ENCODE assay signal across 9 mouse cellular contexts in the genomic region with DNA sequence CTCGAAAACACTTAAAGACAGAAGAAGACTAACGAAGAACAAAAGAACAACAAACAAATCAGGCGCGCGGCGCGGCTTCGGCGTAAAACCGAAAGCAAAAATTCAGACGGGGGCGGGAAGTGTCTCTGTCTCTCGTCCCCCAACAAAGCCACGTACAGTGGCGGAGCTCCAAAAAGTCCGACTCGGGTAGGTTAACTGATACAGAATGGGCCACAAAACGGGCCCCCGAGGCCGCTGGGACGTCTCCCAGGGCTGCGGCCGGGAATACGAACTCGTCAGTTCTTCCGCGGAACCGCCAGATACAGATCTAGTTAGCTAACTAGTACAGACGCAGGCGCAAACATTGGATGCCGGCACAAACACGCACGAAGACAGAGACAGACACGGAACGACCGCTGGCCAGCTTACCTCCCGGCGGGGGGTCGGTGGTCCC. TPM values are rescaled to one million over a fixed set of nuclear protein-coding genes. Genes with fewer than 3 reads are reported as not detected.
DNase-seq lines count a peak whose midpoint lies in the region; ATAC-seq lines count a peak whose summit lies in the region.
"Not testable (repeated sequence)": the region's sequence is repeated elsewhere in the genome, so short reads cannot be mapped to it uniquely, and the experiment has no call there.
"Had no signal": no experiment of that assay in that cellular context is flagged by ENCODE, and none has a peak within 500 bp of the region (broad histone marks: within the 10 kb centered on the region; RNA-seq: fewer than 3 reads in every experiment).

No protein-coding gene starts in this region.

- WGBS in forebrain, embryonic 11.5 days = 39% methylated on average over 20 of the region's 39 CpGs
- WGBS in hindbrain, embryonic 16.5 days = 36% methylated on average over 20 of the region's 39 CpGs
- WGBS in liver, embryonic 12.5 days (ENCODE audit: insufficient replicate concordance) = 30% methylated on average over 27 of the region's 39 CpGs
- WGBS in midbrain, embryonic 15.5 days = 30% methylated on average over 34 of the region's 39 CpGs
- 19% methylated on average over 21 of the region's 39 CpGs for WGBS in stomach, embryonic 14.5 days

- not testable (repeated sequence) for H3K9ac ChIP-seq in forebrain, embryonic 11.5 days (ENCODE audit: low read length); hindbrain, embryonic 16.5 days (ENCODE audit: low read depth, low read length); liver, embryonic 12.5 days; midbrain, embryonic 15.5 days; stomach, embryonic 14.5 days (replicated peaks; ENCODE audit: low read depth, low read length)

- H3K4me2 ChIP-seq in forebrain, embryonic 11.5 days (ENCODE audit: low read depth, low read length, severe bottlenecking) = peak overlapping the region; percentile 34; the same call in 1 of the 2 replicates
- H3K4me2 ChIP-seq in hindbrain, embryonic 16.5 days (ENCODE audit: low read length) = peak overlapping the region; percentile 28; the same call in 1 of the 2 replicates
- H3K4me2 ChIP-seq in liver, embryonic 12.5 days = peak overlapping the region; percentile 52
- H3K4me2 ChIP-seq in midbrain, embryonic 15.5 days = peak overlapping the region; percentile 32; the same call in 1 of the 2 replicates
- not testable (repeated sequence) for H3K4me2 ChIP-seq in stomach, embryonic 14.5 days (replicated peaks; ENCODE audit: low read depth, low read length)

- H3K4me1 ChIP-seq in forebrain, embryonic 11.5 days (replicated peaks; ENCODE audit: control insufficient read depth, insufficient read depth, low read length); hindbrain, embryonic 16.5 days (ENCODE audit: control insufficient read depth, insufficient read depth, low read depth, low read length); liver, embryonic 12.5 days; midbrain, embryonic 15.5 days; stomach, embryonic 14.5 days (ENCODE audit: control insufficient read depth, insufficient read depth, low read length): not testable (repeated sequence)

- DNase-seq in adrenal gland, adult 8-10 months = peak; percentile 46
- DNase-seq in forebrain, embryonic 11.5 days (ENCODE audit: low spot score) = not testable (repeated sequence)
- peak; percentile 62 for DNase-seq in heart, adult 8-10 months (ENCODE audit: low spot score)
- peak; percentile 61 to 74 for DNase-seq in layer of hippocampus, adult 8-10 months (ENCODE audit: low spot score in 2 of 2)

- not testable (repeated sequence) for ATAC-seq in forebrain, embryonic 11.5 days (replicated peaks; ENCODE audit: low FRiP score); hindbrain, embryonic 16.5 days; liver, embryonic 12.5 days; midbrain, embryonic 15.5 days (replicated peaks); stomach, embryonic 14.5 days (ENCODE audit: insufficient number of reproducible peaks, insufficient read depth, low FRiP score, low read depth)

- H3K4me3 ChIP-seq in forebrain, embryonic 11.5 days (ENCODE audit: low read depth, low read length) = peak overlapping the region; percentile 17; the same call in 1 of the 2 replicates
- peak overlapping the region; percentile 28 for H3K4me3 ChIP-seq in hindbrain, embryonic 16.5 days (ENCODE audit: low read length)
- peak overlapping the region; percentile 53 for H3K4me3 ChIP-seq in liver, embryonic 12.5 days
- peak overlapping the region; percentile 23 for H3K4me3 ChIP-seq in midbrain, embryonic 15.5 days
- peak overlapping the region; percentile 23; the same call in 1 of the 2 replicates for H3K4me3 ChIP-seq in stomach, embryonic 14.5 days (ENCODE audit: low read depth, low read length)

- H3K27me3 ChIP-seq in forebrain, embryonic 11.5 days (ENCODE audit: control insufficient read depth, insufficient read depth, low read length); hindbrain, embryonic 16.5 days (replicated peaks; ENCODE audit: control insufficient read depth, insufficient read depth, low read length); midbrain, embryonic 15.5 days (replicated peaks); stomach, embryonic 14.5 days (ENCODE audit: control insufficient read depth, insufficient read depth, low read length): not testable (repeated sequence)
- H3K27me3 ChIP-seq in liver, embryonic 12.5 days (replicated peaks) = peaks cover 21% of the 10 kb centered on the region; the same call in 1 of the 2 replicates

- H3K27ac ChIP-seq in forebrain, embryonic 11.5 days (ENCODE audit: low read depth, low read length); hindbrain, embryonic 16.5 days (ENCODE audit: low read depth, low read length); liver, embryonic 12.5 days; midbrain, embryonic 15.5 days; stomach, embryonic 14.5 days (ENCODE audit: low read length): not testable (repeated sequence)

- H3K9me3 ChIP-seq in forebrain, embryonic 11.5 days (ENCODE audit: control insufficient read depth, low read length); hindbrain, embryonic 16.5 days (ENCODE audit: control insufficient read depth, low read length); liver, embryonic 12.5 days (replicated peaks); midbrain, embryonic 15.5 days; stomach, embryonic 14.5 days (ENCODE audit: control insufficient read depth, low read depth, low read length): not testable (repeated sequence)

- not testable (repeated sequence) for H3K36me3 ChIP-seq in forebrain, embryonic 11.5 days (ENCODE audit: control insufficient read depth, insufficient read depth, low read length); hindbrain, embryonic 16.5 days (ENCODE audit: control insufficient read depth, insufficient read depth, low read length); liver, embryonic 12.5 days; midbrain, embryonic 15.5 days (replicated peaks); stomach, embryonic 14.5 days (ENCODE audit: control insufficient read depth, insufficient read depth, low read length)

RNA-seq across cellular contexts. Expression of a gene that starts 31.4 kb away (rescaled TPM):
- total RNA-seq in adrenal gland, adult 8-10 months (2022) = 100 to 1,000 TPM; 102 to 124 (median 117) TPM
- 15.5 and 16.1 TPM in 2 replicates for polyA plus RNA-seq in forebrain, embryonic 11.5 days (2014; fragmentation: Nextera tagmentation; extraction: Ambion mirVana)
- total RNA-seq in heart, adult 8-10 months (2022) = 100 to 1,000 TPM; 113 to 148 (median 138) TPM
- 28.5 and 33.2 TPM in 2 replicates for polyA plus RNA-seq in hindbrain, embryonic 16.5 days (2015; fragmentation: Nextera tagmentation; extraction: Ambion mirVana)
- 10 to 100 TPM; 40.5 to 44.8 (median 41.6) TPM for total RNA-seq in layer of hippocampus, adult 8-10 months (2022)
- polyA plus RNA-seq in liver, embryonic 12.5 days (2016; fragmentation: Nextera tagmentation; extraction: Ambion mirVana) = 12.3 and 14.0 TPM in 2 replicates
- polyA plus RNA-seq in midbrain, embryonic 15.5 days (2015; fragmentation: Nextera tagmentation; extraction: Ambion mirVana) = 34.9 and 35.4 TPM in 2 replicates
- 20.6 and 23.9 TPM in 2 replicates for polyA plus RNA-seq in stomach, embryonic 14.5 days (2014; fragmentation: Nextera tagmentation; extraction: Ambion mirVana)
- total RNA-seq: neutrophil, adult 5-6 weeks had no signal

RNA-seq across cellular contexts. Expression of a gene that starts 59.4 kb away (rescaled TPM):
- 100 to 1,000 TPM; 128 to 260 (median 184) TPM for total RNA-seq in adrenal gland, adult 8-10 months (2022)
- 63.5 and 67.0 TPM in 2 replicates for polyA plus RNA-seq in forebrain, embryonic 11.5 days (2014; fragmentation: Nextera tagmentation; extraction: Ambion mirVana)
- total RNA-seq in heart, adult 8-10 months (2022) = 10 to 100 TPM; 11.8 to 13.1 (median 12.8) TPM
- polyA plus RNA-seq in hindbrain, embryonic 16.5 days (2015; fragmentation: Nextera tagmentation; extraction: Ambion mirVana) = 38.4 and 40.0 TPM in 2 replicates
- 10 to 100 TPM; 15.8 to 24.7 (median 19.9) TPM for total RNA-seq in layer of hippocampus, adult 8-10 months (2022)
- polyA plus RNA-seq in liver, embryonic 12.5 days (2016; fragmentation: Nextera tagmentation; extraction: Ambion mirVana) = 40.4 and 42.2 TPM in 2 replicates
- polyA plus RNA-seq in midbrain, embryonic 15.5 days (2015; fragmentation: Nextera tagmentation; extraction: Ambion mirVana) = 27.8 and 31.7 TPM in 2 replicates
- polyA plus RNA-seq in stomach, embryonic 14.5 days (2014; fragmentation: Nextera tagmentation; extraction: Ambion mirVana) = 73.5 and 78.3 TPM in 2 replicates
